Mouse (Mus musculus): ENCODE measurements around the gene Duoxa1. TPM values are rescaled to one million over a fixed set of nuclear protein-coding genes. Genes with fewer than 3 reads are reported as not detected.
A peak's percentile ranks its signal among the peaks of the same experiment; 100 is the strongest.

The Duoxa1 gene
- total and polyA plus RNA-seq, 3 experiments: not detected

- TF ChIP-seq USF1 (IDR thresholded peaks at IDR 0.05; ENCODE audit: low read depth, low read length) (no peak), ZMIZ1 (IDR thresholded peaks at IDR 0.05; ENCODE audit: low read depth, low read length) (no peak)
These were observed 35.7 kb upstream of the Duoxa1 start (continued) for GRCm38 (mm10) chr2:122349136-122349785.

DNA sequence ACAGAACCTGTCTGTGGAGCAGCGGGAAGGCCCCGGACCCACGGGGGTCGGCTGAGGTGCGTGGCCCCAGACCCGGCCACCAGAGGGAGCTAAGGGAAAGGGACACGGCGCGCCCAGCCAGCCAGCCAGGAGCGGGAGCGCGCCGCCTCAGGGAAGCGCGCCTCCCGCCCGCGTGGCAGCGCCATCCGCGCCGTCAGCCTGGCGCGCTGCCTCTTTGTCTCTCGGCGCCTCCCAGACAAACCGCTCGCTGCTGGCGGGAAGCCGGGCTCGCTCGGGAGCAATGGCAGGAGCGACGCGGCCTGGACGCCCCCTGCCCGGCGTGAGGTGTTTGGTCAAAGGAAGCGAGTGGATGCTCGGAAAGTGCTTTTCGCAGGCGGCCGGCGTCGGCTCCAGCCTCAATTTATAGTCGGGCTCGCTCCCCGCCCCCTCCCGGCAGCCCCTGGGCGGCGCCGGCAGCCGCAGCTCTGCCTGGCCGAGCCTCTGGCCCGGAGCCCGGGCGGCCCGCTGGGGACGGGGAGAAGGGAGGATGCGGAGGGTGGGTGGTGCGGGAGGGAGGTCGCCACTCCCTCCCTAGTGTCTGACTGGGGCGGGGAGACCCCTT lies 35.1 kb upstream of the Duoxa1 start:
- H3K4me1 ChIP-seq (ENCODE audit: control insufficient read depth in 1 of 2, insufficient read depth in 2 of 2, low read length in 2 of 2): peaks cover 3 to 4% of the 10 kb centered on the region in 2 experiments
- peak overlapping the region; percentile 72 to 89 for H3K4me3 ChIP-seq (ENCODE audit: control insufficient read depth in 1 of 2, insufficient read depth in 1 of 2, low read depth in 2 of 2, low read length in 2 of 2)
- H3K9ac ChIP-seq (ENCODE audit: control insufficient read depth, low read depth, low read length, poor library complexity, severe bottlenecking): peak overlapping the region; percentile 98
- H3K27ac ChIP-seq (ENCODE audit: control insufficient read depth, low read depth, low read length): peak overlapping the region; percentile 80
- H3K36me3 ChIP-seq (ENCODE audit: control insufficient read depth in 1 of 2, insufficient read depth in 2 of 2, low read length in 2 of 2): peaks cover 0 to 8% of the 10 kb centered on the region in 2 experiments; a peak in 2 of 4 replicates
- no peaks in the 10 kb centered on the region for H3K9me3 ChIP-seq (replicated peaks; ENCODE audit: insufficient read depth, low read length)
- TF ChIP-seq MXI1 (IDR thresholded peaks at IDR 0.05; ENCODE audit: low read depth, low read length): peak; percentile 55
- TF ChIP-seq POLR2AphosphoS2 (IDR thresholded peaks at IDR 0.05; ENCODE audit: low read length): peak; percentile 83
- TF ChIP-seq BHLHE40 (IDR thresholded peaks at IDR 0.05; ENCODE audit: borderline replicate concordance, low read depth, low read length): no peak
- TF ChIP-seq GABPA (IDR thresholded peaks at IDR 0.05; ENCODE audit: low read depth, low read length): no peak
- peak; percentile 55; the same call in 1 of the 2 replicates for TF ChIP-seq TBP (IDR thresholded peaks at IDR 0.05; ENCODE audit: low read depth, low read length)
- peak; percentile 43 for TF ChIP-seq RAD21 (IDR thresholded peaks at IDR 0.05; ENCODE audit: low read depth, low read length)
- TF ChIP-seq SIN3A (IDR thresholded peaks at IDR 0.05; ENCODE audit: low read length): peak; percentile 51
- TF ChIP-seq MAX (IDR thresholded peaks at IDR 0.05; ENCODE audit: low read length): peak; percentile 79
- TF ChIP-seq POLR2A (IDR thresholded peaks at IDR 0.05; ENCODE audit: control insufficient read depth in 1 of 2, insufficient read depth in 1 of 2, low read depth in 1 of 2, low read length in 2 of 2, poor library complexity in 1 of 2): peak; percentile 83 to 96
- no peak for TF ChIP-seq MAFK (IDR thresholded peaks at IDR 0.05; ENCODE audit: borderline replicate concordance, low read depth, low read length)
- TF ChIP-seq UBTF (IDR thresholded peaks at IDR 0.05; ENCODE audit: borderline replicate concordance, insufficient read depth, low read depth, low read length): 0 out of 2 replicates have a peak, but pooled peaks have one; percentile 13
- no peak for TF ChIP-seq JUND (IDR thresholded peaks at IDR 0.05; ENCODE audit: low read depth, low read length)
- no peak for TF ChIP-seq CHD2 (IDR thresholded peaks at IDR 0.05; ENCODE audit: low read length)
- TF ChIP-seq CTCF (IDR thresholded peaks at IDR 0.05 in 2 of 3, conservative IDR thresholded peaks at IDR 0.05 in 1 of 3; ENCODE audit: control insufficient read depth in 1 of 3, insufficient read depth in 1 of 3, low read depth in 2 of 3, low read length in 3 of 3, poor library complexity in 1 of 3, severe bottlenecking in 1 of 3): peak in 2 of 3 experiments; percentile 71 to 88; a peak in 5 of 6 replicates
- TF ChIP-seq ZMIZ1 (IDR thresholded peaks at IDR 0.05; ENCODE audit: low read depth, low read length): peak; percentile 84
- 0 out of 2 replicates have a peak, but pooled peaks have one; percentile 13 for TF ChIP-seq HCFC1 (IDR thresholded peaks at IDR 0.05; ENCODE audit: low read depth, low read length)
- TF ChIP-seq NELFE (IDR thresholded peaks at IDR 0.05; ENCODE audit: low read depth, low read length): peak; percentile 85
- TF ChIP-seq MAZ (IDR thresholded peaks at IDR 0.05; ENCODE audit: low read depth, low read length): peak; percentile 42; the same call in 1 of the 2 replicates
- TF ChIP-seq MYB (IDR thresholded peaks at IDR 0.05; ENCODE audit: low read depth, low read length): no peak
- TF ChIP-seq SMC3 (IDR thresholded peaks at IDR 0.05; ENCODE audit: low read depth, low read length): peak; percentile 56
- peaks cover 1% of the 10 kb centered on the region; the same call in 1 of the 2 replicates for H3K79me2 ChIP-seq (ENCODE audit: control insufficient read depth, insufficient read depth, low read length, poor library complexity)
- H3K27me3 ChIP-seq (ENCODE audit: control insufficient read depth in 1 of 2, insufficient read depth in 2 of 2, low read length in 2 of 2): no peaks in the 10 kb centered on the region
- DNase-seq (ENCODE audit: low read depth, low spot score): peak; percentile 83

Measured in MEL (cell line).